Mouse (Mus musculus) left cerebral cortex, postnatal 4 days (tissue): ENCODE results near the gene Fam32a. TPM values are rescaled to one million over a fixed set of nuclear protein-coding genes. Genes with fewer than 3 reads are reported as not detected.
A peak's percentile ranks its signal among the peaks of the same experiment; 100 is the strongest.

Experiments
- DNase-seq: peaks from one replicate; pipeline ENCODE4 v3.0.0-alpha.2; 2022
- intact Hi-C: fragments of 180-260 bp; cut with DNase I; formaldehyde crosslinking; loops from one replicate; pipeline ENCODE4 v1.15.1; 2025
- total RNA-seq, 2 experiments: library from RNA; stranded (reverse); gene quantifications; 2 replicates each; pipeline ENCODE4 v1.2.3; 2021

The Fam32a gene
- total RNA-seq = 10 to 100 TPM; 71.3 to 76.4 TPM

- intact Hi-C loops = no loop called here
- peak; percentile 89 for DNase-seq
These were observed at the start of gene Fam32a for GRCm38 (mm10) chr8:72219541-72220363. Gene Fam32a, plus strand, starts transcription at chr8:72219730.

DNA sequence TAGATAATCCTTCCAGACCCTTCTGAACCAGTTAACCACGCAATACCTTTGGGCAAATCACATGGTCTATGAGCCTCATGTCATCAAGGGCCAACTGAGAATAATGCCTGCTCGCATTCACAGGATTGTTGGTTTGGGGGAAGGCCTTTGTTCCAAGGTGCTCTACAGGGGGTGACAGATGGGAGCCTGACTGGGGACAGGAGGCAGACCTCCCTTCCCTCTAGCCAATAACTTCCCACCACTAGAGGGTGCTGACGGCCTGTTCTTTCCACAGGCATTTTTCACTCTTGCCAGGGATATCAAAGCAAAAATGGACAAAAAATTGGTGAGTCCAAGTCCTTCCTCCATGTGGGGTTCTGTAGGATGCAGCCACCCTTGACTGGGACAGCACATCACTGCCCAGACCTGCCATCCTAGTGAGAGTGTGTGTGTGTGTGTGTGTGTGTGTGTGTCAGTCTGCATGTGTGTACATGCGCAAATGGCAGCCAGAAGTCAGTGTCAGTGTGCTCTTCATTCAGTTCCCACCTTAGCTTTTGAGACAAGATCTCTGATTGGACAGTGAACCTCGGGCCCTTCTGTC, 42.1 kb upstream of the Fam32a start:
- intact Hi-C loops = loop anchor here (10.0 kb wide), 1 partner anchor 187 kb away; no protein-coding TSS in a partner anchor
- DNase-seq = peak; percentile 86

GRCm38 (mm10) chr8:72183554-72184202, 35.9 kb upstream of the Fam32a start:
- intact Hi-C loops = no loop called here
- DNase-seq = peak; percentile 32

DNA sequence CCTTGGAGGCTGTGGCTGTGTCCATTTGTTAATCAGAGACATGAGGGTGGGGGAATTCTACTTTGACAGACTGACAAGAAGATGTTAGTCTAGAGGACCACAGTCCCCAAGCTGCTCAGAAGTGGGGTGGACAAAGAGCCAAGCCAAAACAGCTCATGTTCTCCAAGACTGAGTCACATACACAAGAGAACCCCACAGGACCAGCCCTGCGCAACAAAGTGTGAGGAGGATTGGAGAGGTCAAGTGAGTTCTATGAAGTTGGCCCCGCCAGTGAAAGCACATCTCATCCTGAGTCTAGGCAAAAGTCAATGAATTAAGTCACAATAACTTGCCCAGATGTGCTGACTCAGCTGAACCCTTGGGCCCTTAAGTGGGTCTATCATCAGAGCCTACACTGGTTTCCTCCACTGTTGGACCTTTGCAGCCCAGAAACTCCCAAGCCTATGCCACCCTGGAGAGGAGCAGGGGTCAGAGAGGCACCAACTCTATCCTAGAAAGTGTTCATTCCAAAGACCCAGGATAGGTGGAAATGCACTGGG, 31.7 kb upstream of the Fam32a start:
- intact Hi-C loops = no loop called here
- no peak for DNase-seq

GRCm38 (mm10) chr8:72189417-72190214, 29.9 kb upstream of the Fam32a start, which contains the start of gene Hsh2d:
Gene Hsh2d, plus strand, starts transcription at chr8:72189638.
- intact Hi-C loops = no loop called here

DNA sequence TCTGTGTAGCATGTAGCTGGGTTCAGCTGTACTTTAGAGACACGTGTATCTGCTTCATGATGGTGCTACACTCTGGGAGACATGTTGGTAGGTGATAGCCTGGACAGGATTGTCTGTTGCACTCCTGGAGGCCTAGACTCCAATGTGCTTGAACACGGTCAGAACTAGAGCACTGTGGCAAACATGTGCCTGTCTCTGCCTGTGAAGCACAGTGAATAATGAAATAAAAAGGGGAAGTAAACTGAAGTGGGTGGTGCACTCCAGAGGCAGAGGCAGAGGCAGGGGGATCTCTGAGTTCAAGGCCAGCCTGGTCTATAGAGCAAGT, 29.4 kb upstream of the Fam32a start:
- intact Hi-C loops = no loop called here
- DNase-seq = no peak

More at GRCm38 (mm10) chr8:72189417-72190214, 29.9 kb upstream of the Fam32a start, which contains the start of gene Hsh2d:
- no peak for DNase-seq

- DNase-seq = no peak
- intact Hi-C loops = no loop called here
These were observed 27.5 kb upstream of the Fam32a start for GRCm38 (mm10) chr8:72192065-72192464.

- intact Hi-C loops = no loop called here
- DNase-seq = no peak
These were observed 21.5 kb upstream of the Fam32a start for GRCm38 (mm10) chr8:72197997-72198396.

- DNase-seq = no peak
- intact Hi-C loops = no loop called here
These were observed 10.9 kb upstream of the Fam32a start for GRCm38 (mm10) chr8:72208582-72208981.

GRCm38 (mm10) chr8:72210222-72210621, 9.3 kb upstream of the Fam32a start:
- DNase-seq = no peak
- intact Hi-C loops = no loop called here

- no peak for DNase-seq
- intact Hi-C loops = no loop called here
These were observed 8.8 kb upstream of the Fam32a start for GRCm38 (mm10) chr8:72210710-72211109.

DNA sequence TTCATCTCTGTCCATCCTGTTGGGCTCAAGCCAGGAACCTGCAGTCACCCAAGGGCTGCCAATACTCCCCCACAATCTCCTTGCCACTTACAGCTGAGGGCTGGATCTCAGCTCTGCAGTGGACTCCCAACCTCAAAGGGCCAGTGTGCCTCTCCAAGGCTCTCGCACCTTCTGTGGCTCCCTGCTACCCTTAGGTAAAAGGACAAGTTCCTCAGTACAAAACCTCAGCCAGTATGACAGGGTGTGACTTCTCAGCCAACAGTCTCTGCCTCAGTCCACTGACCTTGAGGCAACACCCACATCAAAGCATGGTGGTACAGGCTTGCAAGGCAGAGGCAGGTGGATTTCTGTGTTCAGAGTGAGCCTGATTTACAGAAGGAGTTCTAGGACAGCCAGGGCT, 7.7 kb upstream of the Fam32a start:
- DNase-seq = no peak
- intact Hi-C loops = no loop called here

- intact Hi-C loops = no loop called here
These were observed 6.8 kb upstream of the Fam32a start, which contains the start of gene Cib3 for GRCm38 (mm10) chr8:72212751-72213150. Gene Cib3, minus strand, starts transcription at chr8:72212837.

GRCm38 (mm10) chr8:72213536-72213935, 6.0 kb upstream of the Fam32a start, which contains the start of gene Gm11034:
Gene Gm11034, minus strand, starts transcription at chr8:72213636.
- intact Hi-C loops = no loop called here
- DNase-seq = no peak

More at GRCm38 (mm10) chr8:72212751-72213150, 6.8 kb upstream of the Fam32a start, which contains the start of gene Cib3:
- no peak for DNase-seq

- intact Hi-C loops = no loop called here
- no peak for DNase-seq
These were observed 4.5 kb upstream of the Fam32a start for GRCm38 (mm10) chr8:72215060-72215459.

DNA sequence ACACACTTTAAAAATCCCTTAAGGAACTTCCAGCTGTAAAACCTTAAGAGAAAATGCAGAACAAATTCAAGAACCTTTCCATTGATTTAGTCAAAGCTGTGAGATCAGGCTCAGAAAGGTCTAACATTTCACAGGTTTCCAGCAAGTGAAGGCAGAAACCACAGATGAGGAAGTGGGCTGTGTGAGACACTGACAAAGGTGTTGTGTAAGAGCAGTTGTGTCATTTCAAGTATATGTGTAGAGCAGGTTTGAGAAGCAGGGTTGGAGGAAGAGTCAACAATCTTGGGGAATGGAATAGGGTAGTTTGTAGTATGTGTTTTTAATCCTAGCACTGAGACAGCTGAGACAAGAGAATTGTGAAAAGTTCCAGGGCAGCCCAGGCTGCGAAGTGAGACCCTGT, 3.7 kb upstream of the Fam32a start:
- DNase-seq = no peak
- intact Hi-C loops = no loop called here

DNA sequence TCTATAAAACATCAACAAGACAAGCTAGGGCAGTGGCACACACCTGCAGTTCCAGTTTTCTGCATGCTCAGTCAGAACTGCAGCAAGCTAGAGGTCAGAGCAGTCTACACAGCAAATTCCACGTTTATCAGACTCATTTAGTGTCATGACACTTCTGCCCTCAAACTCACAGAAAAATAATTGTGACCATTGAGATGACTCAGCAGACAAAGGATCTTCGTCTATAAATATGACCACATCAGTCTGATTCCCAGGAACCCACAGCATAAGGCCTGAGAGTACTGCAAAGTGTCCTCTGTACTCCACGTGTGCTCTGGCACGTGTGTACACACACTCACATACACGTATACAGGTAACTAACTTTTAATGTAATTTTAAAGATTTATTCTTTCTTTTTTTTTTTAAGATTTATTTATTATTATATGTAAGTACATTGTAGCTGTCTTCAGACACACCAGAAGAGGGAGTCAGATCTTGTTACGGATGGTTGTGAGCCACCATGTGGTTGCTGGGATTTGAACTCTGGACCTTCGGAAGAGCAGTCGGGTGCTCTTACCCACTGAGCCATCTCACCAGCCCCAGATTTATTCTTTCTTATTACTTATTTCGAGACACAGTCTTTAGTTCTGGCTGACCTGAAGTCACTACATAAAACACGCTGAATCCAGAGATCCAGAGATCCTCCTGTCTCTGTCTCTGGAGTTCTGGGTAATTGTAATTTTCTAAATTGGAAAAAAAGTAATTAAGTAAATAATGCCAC, 569 bp upstream of the Fam32a start:
- intact Hi-C loops = no loop called here
- no peak for DNase-seq

DNA sequence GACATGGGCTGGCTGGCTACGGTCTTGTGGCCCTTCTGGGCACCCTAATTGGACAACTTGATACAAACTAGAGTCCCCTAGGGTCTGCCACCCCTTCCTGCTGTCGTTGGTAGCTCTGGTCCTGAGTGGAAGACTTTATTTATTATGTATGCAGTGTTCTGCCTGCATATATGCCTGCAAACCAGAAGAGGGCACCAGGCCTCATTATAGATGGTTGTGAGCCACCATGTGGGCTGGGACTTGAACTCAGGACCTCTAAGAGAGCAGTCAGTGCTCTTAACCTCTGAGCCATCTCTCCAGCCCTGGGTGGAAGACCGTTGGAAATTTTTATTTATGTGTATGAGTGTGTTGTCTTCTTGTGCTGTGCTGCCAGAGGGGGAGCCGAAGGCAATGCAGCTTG, 1.2 kb downstream of the Fam32a start:
- DNase-seq = no peak
- intact Hi-C loops = no loop called here

DNA sequence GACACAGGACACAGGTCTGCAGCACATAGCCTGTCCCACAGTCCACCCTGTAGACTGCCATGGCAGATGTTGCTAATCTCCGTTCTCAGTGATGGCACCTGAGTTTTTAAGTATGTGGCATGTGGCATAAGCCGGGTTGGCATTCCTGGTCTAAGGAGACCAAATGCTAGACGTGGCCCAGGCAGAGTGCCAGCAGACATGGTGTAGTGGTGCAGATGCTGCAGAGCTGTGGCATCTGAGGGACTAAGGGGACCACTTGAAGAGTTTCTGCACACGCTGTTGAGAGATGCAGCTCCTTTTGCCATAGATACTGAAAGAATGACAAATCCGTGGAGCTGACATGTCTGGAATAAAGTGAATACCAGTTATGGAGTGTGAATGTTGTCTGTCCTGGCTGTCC, 3.1 kb downstream of the Fam32a start:
- no peak for DNase-seq
- intact Hi-C loops = no loop called here
